Mouse (Mus musculus) midbrain, embryonic 11.5 days (tissue): ENCODE measurements around the gene Cript. TPM values are rescaled to one million over a fixed set of nuclear protein-coding genes. Genes with fewer than 3 reads are reported as not detected.

Source experiments
- ATAC-seq: fragments of 200-750 bp; cut with Nextera tagmentation; 2 replicates; pipeline ENCODE4 v1.8.0; 2017; ENCODE audit warnings: moderate TSS enrichment, moderate library complexity; ENCODE audit not compliant: low FRiP score
- DNase-seq: peaks from one replicate; pipeline ENCODE4 v3.0.0; 2015; ENCODE audit warnings: low spot score; ENCODE audit errors: missing footprints
- H3K27ac ChIP-seq: fragments of 300-500 bp; sonication (generic); 2 replicates; pipeline ENCODE4 v1.5.1; 2014; ENCODE audit warnings: low read depth, low read length
- H3K27me3 ChIP-seq: fragments of 300-500 bp; sonication (generic); 2 replicates; pipeline ENCODE4 v1.6.1; 2014; ENCODE audit warnings: mild to moderate bottlenecking, low read length, moderate library complexity, mixed read lengths; ENCODE audit not compliant: control insufficient read depth, insufficient read depth
- H3K36me3 ChIP-seq: fragments of 300-500 bp; sonication (generic); 2 replicates; pipeline ENCODE4 v1.6.1; 2014; ENCODE audit warnings: mild to moderate bottlenecking, low read length, moderate library complexity, mixed read lengths; ENCODE audit not compliant: control insufficient read depth, insufficient read depth
- H3K4me1 ChIP-seq: fragments of 300-500 bp; sonication (generic); 2 replicates; pipeline ENCODE4 v1.6.1; 2014; ENCODE audit warnings: low read length; ENCODE audit not compliant: control insufficient read depth, insufficient read depth
- H3K4me2 ChIP-seq: fragments of 300-500 bp; sonication (generic); 2 replicates; pipeline ENCODE4 v1.6.1; 2014; ENCODE audit warnings: mild to moderate bottlenecking, moderate library complexity
- H3K4me3 ChIP-seq: fragments of 300-500 bp; sonication (generic); 2 replicates; pipeline ENCODE4 v1.5.1; 2014; ENCODE audit warnings: low read depth, low read length
- H3K9ac ChIP-seq: fragments of 300-500 bp; sonication (generic); 2 replicates; pipeline ENCODE4 v1.6.1; 2014; ENCODE audit warnings: low read length
- H3K9me3 ChIP-seq: fragments of 300-500 bp; sonication (generic); 2 replicates; pipeline ENCODE4 v1.6.1; 2016; ENCODE audit warnings: low read length; ENCODE audit not compliant: control insufficient read depth
- WGBS: fragments of 180-500 bp; shearing (Covaris S2); extraction: QIAGEN DNeasy Blood & Tissue Kit; methylation state at CpG from one replicate; pipeline ENCODE4 v1.1.7; 2014; 5-methylcytosine and 5-hydroxymethylcytosine counted together
- polyA plus RNA-seq: library from polyadenylated mRNA; unstranded; fragments of >200 nt; fragmentation: Nextera tagmentation; extraction: Ambion mirVana; gene quantifications from 2 replicates; pipeline ENCODE4 v1.2.1, GENCODE M21; 2014

The Cript gene
- polyA plus RNA-seq, 1 experiment from 2014 or later = 211 TPM

GRCm38 (mm10) chr17:86991306-86991705 lies 34.0 kb upstream of the Cript start:
- DNase-seq (no peak), ATAC-seq (no peak)
- H3K9me3 ChIP-seq = no peaks in the 10 kb centered on the region
- peaks cover 17% of the 10 kb centered on the region for H3K4me1 ChIP-seq
- H3K27me3 ChIP-seq = no peaks in the 10 kb centered on the region; the same call in 1 of the 2 replicates
- H3K36me3 ChIP-seq = no peaks in the 10 kb centered on the region
- 91% methylated on average over 8 of the region's 8 CpGs for WGBS
- no peak overlapping the region for H3K9ac ChIP-seq
- no peak overlapping the region for H3K4me3 ChIP-seq
- H3K27ac ChIP-seq = no peak overlapping the region
- no peak overlapping the region for H3K4me2 ChIP-seq

- H3K9me3 ChIP-seq = no peaks in the 10 kb centered on the region
- 94% methylated on average over 6 of the region's 6 CpGs for WGBS
- DNase-seq = no peak
These were observed 28.0 kb upstream of the Cript start for GRCm38 (mm10) chr17:86997323-86997722.

GRCm38 (mm10) chr17:87008950-87009349 lies 16.4 kb upstream of the Cript start:
- H3K9ac ChIP-seq = no peak overlapping the region
- H3K9me3 ChIP-seq = no peaks in the 10 kb centered on the region
- H3K4me1 ChIP-seq = no peaks in the 10 kb centered on the region
- H3K27ac ChIP-seq = no peak overlapping the region
- no peaks in the 10 kb centered on the region for H3K27me3 ChIP-seq
- no peaks in the 10 kb centered on the region for H3K36me3 ChIP-seq
- no peak for ATAC-seq
- H3K4me3 ChIP-seq = no peak overlapping the region
- 94% methylated on average over 3 of the region's 3 CpGs for WGBS
- DNase-seq = no peak
- H3K4me2 ChIP-seq = no peak overlapping the region

More at GRCm38 (mm10) chr17:86997323-86997722, 28.0 kb upstream of the Cript start:
- no peak for ATAC-seq
- no peaks in the 10 kb centered on the region for H3K4me1 ChIP-seq
- no peak overlapping the region for H3K4me3 ChIP-seq
- H3K36me3 ChIP-seq = no peaks in the 10 kb centered on the region
- H3K27ac ChIP-seq = no peak overlapping the region
- no peaks in the 10 kb centered on the region; the same call in 1 of the 2 replicates for H3K27me3 ChIP-seq
- no peak overlapping the region for H3K4me2 ChIP-seq
- no peak overlapping the region for H3K9ac ChIP-seq

DNA sequence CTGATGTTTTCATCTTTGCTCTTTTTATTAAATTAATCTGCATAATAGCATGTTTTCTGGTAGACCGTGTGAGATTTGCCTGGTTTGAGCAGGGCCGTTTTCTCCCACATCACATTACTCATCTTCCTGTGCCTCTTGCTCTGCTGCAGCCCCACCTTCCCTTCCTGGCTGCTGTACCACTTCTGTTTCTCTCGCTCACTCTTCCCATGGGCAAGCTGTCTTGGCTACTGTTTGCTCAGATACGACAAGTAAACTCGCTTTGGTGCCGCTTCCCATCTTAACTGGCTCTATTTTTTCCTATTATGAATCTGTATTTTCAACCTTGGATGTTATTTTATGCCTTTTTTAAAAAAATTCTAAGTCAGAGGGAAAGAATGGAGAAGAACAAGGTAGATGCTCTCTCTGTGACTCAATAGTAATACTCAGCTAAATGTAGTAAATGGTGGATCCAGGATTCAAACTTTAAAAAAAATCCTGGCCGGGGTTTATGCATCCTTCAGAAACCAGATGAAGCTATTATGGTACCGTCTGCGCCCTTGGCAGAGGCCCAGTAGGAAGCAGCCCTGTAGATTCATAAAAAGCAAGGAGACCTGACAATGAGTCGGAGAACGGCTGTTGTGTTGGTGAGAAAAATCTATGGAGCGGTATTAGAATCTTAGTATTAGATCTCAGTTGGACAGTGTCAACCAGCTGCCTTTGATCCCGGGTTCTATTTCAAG lies 13.9 kb upstream of the Cript start:
- no peak overlapping the region for H3K27ac ChIP-seq
- ATAC-seq (no peak), DNase-seq (no peak)
- no peaks in the 10 kb centered on the region for H3K9me3 ChIP-seq
- no peaks in the 10 kb centered on the region for H3K27me3 ChIP-seq
- no peak overlapping the region for H3K4me2 ChIP-seq
- 95% methylated on average over 13 of the region's 13 CpGs for WGBS
- H3K4me1 ChIP-seq = no peaks in the 10 kb centered on the region
- H3K9ac ChIP-seq = no peak overlapping the region
- H3K36me3 ChIP-seq = no peaks in the 10 kb centered on the region
- H3K4me3 ChIP-seq = no peak overlapping the region

- Histone ChIP-seq H3K4me1 (no peaks in the 10 kb centered on the region), H3K9ac (no peak overlapping the region), H3K36me3 (0 out of 2 replicates have a peak, but pooled peaks cover 2% of the 10 kb centered on the region), H3K9me3 (no peaks in the 10 kb centered on the region), H3K4me2 (no peak overlapping the region), H3K4me3 (no peak overlapping the region), H3K27me3 (no peaks in the 10 kb centered on the region), H3K27ac (no peak overlapping the region)
- no peak for ATAC-seq
- WGBS = 87% methylated on average over 5 of the region's 5 CpGs
- no peak for DNase-seq
These were observed 5.7 kb upstream of the Cript start for GRCm38 (mm10) chr17:87019692-87020091.

GRCm38 (mm10) chr17:87024491-87025242 lies 683 bp upstream of the Cript start:
- under 1% methylated on average over 55 of the region's 55 CpGs for WGBS
- Histone ChIP-seq H3K27ac (no peak overlapping the region), H3K9ac (peak overlapping the region; percentile 73), H3K9me3 (no peaks in the 10 kb centered on the region), H3K27me3 (no peaks in the 10 kb centered on the region), H3K36me3 (0 out of 2 replicates have a peak, but pooled peaks cover under 1% of the 10 kb centered on the region), H3K4me3 (peak overlapping the region; percentile 93), H3K4me2 (peak overlapping the region; percentile 97), H3K4me1 (no peaks in the 10 kb centered on the region; the same call in 1 of the 2 replicates)
- DNase-seq (peak; percentile 86), ATAC-seq (peak; percentile 88)

DNA sequence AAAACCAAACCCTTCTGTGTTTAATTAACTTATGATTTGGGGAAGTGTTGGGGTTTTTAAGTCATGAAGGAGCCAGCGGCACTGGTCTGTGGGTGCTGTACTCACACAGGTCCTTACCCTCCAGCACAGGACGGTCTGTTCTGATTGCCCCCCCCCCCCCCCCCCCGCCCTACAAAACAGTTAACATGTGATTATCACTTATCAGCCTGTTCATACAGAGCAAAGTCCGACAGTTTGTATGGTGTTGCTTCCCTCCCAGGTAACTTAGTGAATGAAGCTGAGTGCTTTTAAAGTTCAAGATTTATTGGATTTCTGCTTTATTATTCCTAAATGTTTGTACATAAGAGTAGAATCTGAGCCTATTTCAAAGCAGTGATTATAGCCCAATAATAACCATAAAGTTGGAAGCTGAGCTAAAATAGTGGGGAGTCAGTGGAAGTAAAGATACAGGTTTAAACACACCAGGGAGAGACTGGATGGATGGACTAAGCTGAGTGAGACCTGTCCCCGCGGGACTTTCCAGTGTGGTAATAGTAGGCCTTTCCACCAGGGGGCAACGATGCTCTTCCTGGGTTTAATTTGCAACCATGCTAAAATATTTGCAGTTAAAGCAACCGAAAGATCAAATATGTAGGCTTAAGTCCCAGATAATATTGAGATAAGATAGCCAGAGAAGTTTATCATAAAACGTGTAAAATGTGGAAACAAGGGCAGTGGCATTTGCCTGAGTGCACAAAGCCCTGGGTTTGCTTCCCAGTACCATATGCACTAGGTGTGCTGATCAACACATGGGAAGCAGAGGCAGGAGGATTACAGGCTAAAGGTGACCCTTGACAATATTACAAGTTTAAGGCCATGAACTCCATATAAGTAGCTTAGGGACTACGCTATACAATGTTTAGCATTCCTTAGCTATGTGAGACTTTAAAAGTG lies 11.1 kb downstream of the Cript start:
- H3K9ac ChIP-seq = no peak overlapping the region
- no peaks in the 10 kb centered on the region; the same call in 1 of the 2 replicates for H3K36me3 ChIP-seq
- H3K27me3 ChIP-seq = no peaks in the 10 kb centered on the region
- H3K4me2 ChIP-seq = no peak overlapping the region
- H3K4me1 ChIP-seq = no peaks in the 10 kb centered on the region
- ATAC-seq (no peak), DNase-seq (peak; percentile 88)
- no peaks in the 10 kb centered on the region for H3K9me3 ChIP-seq
- 66% methylated on average over 9 of the region's 10 CpGs for WGBS
- no peak overlapping the region for H3K4me3 ChIP-seq
- no peak overlapping the region for H3K27ac ChIP-seq

DNA sequence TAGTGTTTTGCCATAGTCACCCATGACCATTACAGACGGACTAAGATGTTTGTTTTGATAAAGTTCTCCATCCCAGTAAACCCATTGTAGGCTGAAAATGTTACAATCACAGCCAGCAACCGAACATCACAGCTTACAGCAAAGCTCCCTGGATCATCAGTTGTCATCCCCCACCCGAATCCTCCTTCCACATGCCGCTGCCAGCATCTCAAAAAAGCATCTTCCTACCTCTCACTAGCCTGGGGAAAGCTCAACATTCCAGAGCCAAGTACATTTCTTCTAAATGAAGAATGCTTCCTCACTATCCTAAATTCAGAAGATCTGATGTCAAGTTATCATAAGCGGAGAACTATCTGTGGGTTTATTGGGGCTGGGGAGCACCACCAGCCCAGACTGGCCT lies 13.1 kb downstream of the Cript start:
- 89% methylated on average over 5 of the region's 5 CpGs for WGBS
- Histone ChIP-seq H3K4me1 (no peaks in the 10 kb centered on the region), H3K9ac (no peak overlapping the region), H3K4me3 (no peak overlapping the region), H3K9me3 (no peaks in the 10 kb centered on the region), H3K4me2 (no peak overlapping the region), H3K36me3 (no peaks in the 10 kb centered on the region), H3K27ac (no peak overlapping the region), H3K27me3 (no peaks in the 10 kb centered on the region)
- no peak for DNase-seq
- no peak for ATAC-seq
